Mouse (Mus musculus) stomach, postnatal 0 days (tissue): ENCODE measurements around the gene Tmem88b.

ENCODE experiments used
- CTCF ChIP-seq: IDR thresholded peaks from 2 replicates; pipeline ENCODE4 v1.5.1; 2016; ENCODE audit warnings: antibody characterized with exemption, low read depth, mild to moderate bottlenecking, moderate library complexity
- EP300 ChIP-seq: optimal IDR thresholded peaks from 2 replicates; pipeline ENCODE3; 2016; ENCODE audit warnings: antibody characterized with exemption

DNA sequence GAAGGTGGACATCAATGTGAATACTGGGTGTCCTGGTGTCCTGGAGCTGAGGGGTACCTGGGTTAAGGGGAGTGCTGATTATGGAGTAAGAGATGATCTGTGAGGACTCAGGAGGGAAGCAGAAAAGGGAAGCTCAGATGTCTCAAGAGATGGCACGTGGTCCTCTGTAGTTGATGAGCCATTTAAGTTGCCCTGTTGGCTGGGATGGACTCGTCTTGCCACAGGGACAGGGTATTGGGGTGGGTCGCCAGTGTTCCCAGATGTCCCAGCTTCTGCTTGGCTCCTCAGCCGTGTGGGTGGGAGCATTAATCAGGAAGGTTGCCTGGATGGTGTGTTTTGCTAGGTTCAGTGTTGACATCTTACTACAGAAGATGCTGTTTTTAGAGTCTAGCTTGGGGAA is 47.6 kb upstream of the Tmem88b start:
- no peak for TF ChIP-seq EP300
- TF ChIP-seq CTCF: no peak
